Comparison of ENCODE assay signal across 25 mouse cellular contexts in the genomic region with DNA sequence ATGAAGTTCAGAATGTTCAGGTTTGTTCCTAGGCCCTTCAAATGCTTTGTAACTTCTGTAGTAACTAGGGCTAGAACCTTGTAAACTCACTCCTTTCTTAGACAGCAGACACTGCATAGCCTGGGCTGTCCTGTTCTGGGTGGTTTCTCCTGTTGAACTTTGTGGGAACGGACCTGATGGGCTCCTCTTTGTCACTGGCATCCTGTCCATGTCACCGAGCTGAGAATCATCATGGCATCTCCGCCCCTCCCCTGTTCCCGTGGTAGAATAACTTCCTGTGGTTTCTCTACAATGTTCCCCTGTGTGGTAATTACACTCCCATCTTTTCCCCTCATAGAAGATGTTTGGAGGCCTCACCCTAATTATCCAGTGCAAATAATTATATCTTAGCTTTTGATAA. TPM values are rescaled to one million over a fixed set of nuclear protein-coding genes. Genes with fewer than 3 reads are reported as not detected.
A peak's percentile ranks its signal among the peaks of the same experiment; 100 is the strongest.
DNase-seq lines count a peak whose midpoint lies in the region; ATAC-seq and TF ChIP-seq lines count a peak whose summit lies in the region.
"Had no signal": no experiment of that assay in that cellular context is flagged by ENCODE, and none has a peak within 500 bp of the region (broad histone marks: within the 10 kb centered on the region; RNA-seq: fewer than 3 reads in every experiment).

No protein-coding gene starts in this region.

- no peak overlapping the region for H3K27ac ChIP-seq in heart, adult 2 months
- H3K27ac ChIP-seq in thymus, adult 2 months (ENCODE audit: control insufficient read depth, insufficient read depth, low read length) = no peak overlapping the region
- H3K27ac ChIP-seq: embryonic facial prominence, embryonic 15.5 days; forebrain, embryonic 10.5 days; neural tube, embryonic 12.5 days; stomach, postnatal 0 days had no signal

- DNase-seq in heart, adult 11 months = peak; percentile 64
- DNase-seq in heart, adult 2 months = no peak
- DNase-seq in thymus, adult 2 months = peak; percentile 47
- DNase-seq in thymus, adult 18-20 months = no peak
- peak; percentile 50 for DNase-seq in thymus, postnatal 4 days
- no peak for DNase-seq in ovary, postnatal 36 days (ENCODE audit: low spot score)
- DNase-seq: adrenal gland, postnatal 14 days; cerebellum, adult 9-10 months; embryo, embryonic 11 days; kidney, adult 8-10 months; liver; lung, embryonic 14.5 days; right cerebral cortex, postnatal 14 days had no signal

- no peak overlapping the region for H3K9ac ChIP-seq in heart, adult 2 months (ENCODE audit: low read depth, low read length)
- H3K9ac ChIP-seq: embryonic facial prominence, embryonic 15.5 days; lung, embryonic 14.5 days; neural tube, embryonic 12.5 days had no signal

- no peak overlapping the region for H3K4me3 ChIP-seq in heart, adult 2 months
- no peak overlapping the region for H3K4me3 ChIP-seq in thymus, adult 2 months (ENCODE audit: control insufficient read depth, insufficient read depth, low read length)
- H3K4me3 ChIP-seq: embryonic facial prominence, embryonic 15.5 days; forebrain, embryonic 10.5 days; neural tube, embryonic 12.5 days had no signal

- ATAC-seq in megakaryocyte, adult 5-6 weeks (ENCODE audit: poor library complexity, severe bottlenecking) = 0 out of 2 replicates have a peak, but pooled peaks have one; percentile 15
- no peak for ATAC-seq in megakaryocyte-erythroid progenitor cell, adult 5-6 weeks (replicated peaks; ENCODE audit: low FRiP score, low TSS enrichment, poor library complexity, severe bottlenecking)
- ATAC-seq: hindbrain, embryonic 16.5 days had no signal

- WGBS in heart, adult 2 months = 50% methylated on average over 4 of the region's 4 CpGs
- 8% methylated on average over 4 of the region's 4 CpGs for WGBS in thymus, adult 2 months

- no peak for TF ChIP-seq POLR2A in heart, adult 2 months (IDR thresholded peaks at IDR 0.05; ENCODE audit: insufficient read depth, low read depth, low read length)
- no peak for TF ChIP-seq POLR2A in thymus, adult 2 months (IDR thresholded peaks at IDR 0.05; ENCODE audit: control insufficient read depth, extremely low read depth, insufficient read depth, low read length, poor library complexity)

- intact Hi-C loops in heart, adult 2 months (cut with DNase I) = loop anchor here (5.0 kb wide), 1 partner anchor 34 kb away; no protein-coding TSS in a partner anchor

- no peak for TF ChIP-seq CTCF in heart, adult 2 months (IDR thresholded peaks at IDR 0.05)
- no peak for TF ChIP-seq CTCF in thymus, adult 2 months (IDR thresholded peaks at IDR 0.05; ENCODE audit: borderline replicate concordance, control insufficient read depth, extremely low read depth, insufficient read depth, low read length, poor library complexity)

- no peaks in the 10 kb centered on the region for H3K36me3 ChIP-seq in heart, adult 2 months (ENCODE audit: control insufficient read depth, insufficient read depth, low read length)
- no peaks in the 10 kb centered on the region for H3K36me3 ChIP-seq in thymus, adult 2 months (ENCODE audit: control insufficient read depth, insufficient read depth, low read length)
- H3K36me3 ChIP-seq: embryonic facial prominence, embryonic 15.5 days; forebrain, embryonic 10.5 days; neural tube, embryonic 12.5 days had no signal

- H3K27me3 ChIP-seq in heart, adult 2 months (ENCODE audit: control insufficient read depth, insufficient read depth, low read length) = no peaks in the 10 kb centered on the region
- H3K27me3 ChIP-seq in thymus, adult 2 months (ENCODE audit: control insufficient read depth, insufficient read depth, low read length) = no peaks in the 10 kb centered on the region
- H3K27me3 ChIP-seq: embryonic facial prominence, embryonic 15.5 days; neural tube, embryonic 12.5 days had no signal

- no peak for TF ChIP-seq EP300 in heart, adult 2 months (IDR thresholded peaks at IDR 0.05; ENCODE audit: insufficient read depth, low read depth, low read length)

- H3K79me2 ChIP-seq in heart, adult 2 months (replicated peaks; ENCODE audit: control insufficient read depth, insufficient read depth, low read length) = no peaks in the 10 kb centered on the region

- no peaks in the 10 kb centered on the region; the same call in none of the 2 replicates for H3K4me1 ChIP-seq in heart, adult 2 months (ENCODE audit: control insufficient read depth, insufficient read depth, low read length)
- H3K4me1 ChIP-seq in thymus, adult 2 months (replicated peaks; ENCODE audit: control insufficient read depth, insufficient read depth, low read length) = peaks cover 34% of the 10 kb centered on the region
- H3K4me1 ChIP-seq: neural tube, embryonic 12.5 days had no signal

RNA-seq across cellular contexts. Expression of gene P2ry13, which starts 4.7 kb away (rescaled TPM):
- total RNA-seq in heart, adult 2 months (2021) = under 1 TPM; 0.39 to 0.97 TPM
- 0.92 and 1.6 TPM in 2 replicates for polyA plus RNA-seq in heart, adult 2 months (2012; rRNA removed)
- polyA plus RNA-seq in thymus, adult 2 months (2012; rRNA removed) = 9.4 and 10.4 TPM in 2 replicates
- total RNA-seq in megakaryocyte, adult 5-6 weeks (2015) = 4.9 and 6.5 TPM in 2 replicates
- total RNA-seq in megakaryocyte, adult 5-6 weeks (2017) = 4.3 and 4.6 TPM in 2 replicates
- total RNA-seq in megakaryocyte-erythroid progenitor cell, adult 5-6 weeks (2014; fragmentation: Nextera tagmentation) = not detected in 2 replicates
- total RNA-seq in megakaryocyte-erythroid progenitor cell, adult 5-6 weeks (2017) = 0.15 TPM in 1 of 2 replicates, not detected in the other

RNA-seq across cellular contexts. Expression of gene Gpr87, which starts 11.0 kb away (rescaled TPM):
- total RNA-seq in heart, adult 2 months (2021) = not detected
- not detected in 2 replicates for polyA plus RNA-seq in heart, adult 2 months (2012; rRNA removed)
- polyA plus RNA-seq in thymus, adult 2 months (2012; rRNA removed) = 2.9 and 3.7 TPM in 2 replicates
- total RNA-seq in megakaryocyte, adult 5-6 weeks (2015) = not detected in 2 replicates
- total RNA-seq in megakaryocyte, adult 5-6 weeks (2017) = not detected in 2 replicates
- total RNA-seq in megakaryocyte-erythroid progenitor cell, adult 5-6 weeks (2014; fragmentation: Nextera tagmentation) = not detected in 2 replicates
- total RNA-seq in megakaryocyte-erythroid progenitor cell, adult 5-6 weeks (2017) = not detected in 2 replicates
- total RNA-seq: adrenal gland, postnatal 14 days; gastrocnemius, adult 8-10 months; layer of hippocampus, postnatal 25 days; left cerebral cortex, postnatal 14 days had no signal
- polyA plus RNA-seq: large intestine, adult 2 months; midbrain, postnatal 0 days had no signal

RNA-seq across cellular contexts. Expression of gene P2ry14, which starts 52.5 kb away (rescaled TPM):
- 1 to 10 TPM; 4.3 to 4.4 TPM for total RNA-seq in heart, adult 2 months (2021)
- 3.4 and 6.7 TPM in 2 replicates for polyA plus RNA-seq in heart, adult 2 months (2012; rRNA removed)
- polyA plus RNA-seq in thymus, adult 2 months (2012; rRNA removed) = 3.9 and 5.3 TPM in 2 replicates
- total RNA-seq in megakaryocyte, adult 5-6 weeks (2015) = 7.0 and 11.9 TPM in 2 replicates
- 6.2 and 6.8 TPM in 2 replicates for total RNA-seq in megakaryocyte, adult 5-6 weeks (2017)
- total RNA-seq in megakaryocyte-erythroid progenitor cell, adult 5-6 weeks (2014; fragmentation: Nextera tagmentation) = 1.0 TPM in 1 of 2 replicates, not detected in the other
- 0.23 and 15.0 TPM in 2 replicates for total RNA-seq in megakaryocyte-erythroid progenitor cell, adult 5-6 weeks (2017)

RNA-seq across cellular contexts. Expression of gene P2ry12, which starts 56.7 kb away (rescaled TPM):
- 1 to 10 TPM; 2.0 to 6.4 TPM for total RNA-seq in heart, adult 2 months (2021)
- 4.1 and 5.2 TPM in 2 replicates for polyA plus RNA-seq in heart, adult 2 months (2012; rRNA removed)
- polyA plus RNA-seq in thymus, adult 2 months (2012; rRNA removed) = 13.6 and 15.7 TPM in 2 replicates
- 3.5 and 5.0 TPM in 2 replicates for total RNA-seq in megakaryocyte, adult 5-6 weeks (2015)
- total RNA-seq in megakaryocyte, adult 5-6 weeks (2017) = 2.6 and 4.2 TPM in 2 replicates
- total RNA-seq in megakaryocyte-erythroid progenitor cell, adult 5-6 weeks (2014; fragmentation: Nextera tagmentation) = not detected in 2 replicates
- total RNA-seq in megakaryocyte-erythroid progenitor cell, adult 5-6 weeks (2017) = not detected in 2 replicates

Comparison
In these comparisons a context has a peak if more than half of its experiments do, and no peak if none do; other contexts are left out.
1. DNase-seq: peak in heart, adult 11 months (single experiment), thymus, adult 2 months (single experiment) and thymus, postnatal 4 days (single experiment); none in heart, adult 2 months (0 of 2), thymus, adult 18-20 months (0 of 2) and ovary, postnatal 36 days (single experiment).